Mouse (Mus musculus) monocyte, adult 2 months (primary cell): Measurements from ENCODE around the gene Synpo2l.
A peak's percentile ranks its signal among the peaks of the same experiment; 100 is the strongest.

Experiments used
- DNase-seq, 2 experiments: peaks; one replicate each; pipeline ENCODE4 v3.0.0; 2022; ENCODE audit warnings: low spot score in 2 of 2, low read depth in 1 of 2

Synpo2l gene

DNA sequence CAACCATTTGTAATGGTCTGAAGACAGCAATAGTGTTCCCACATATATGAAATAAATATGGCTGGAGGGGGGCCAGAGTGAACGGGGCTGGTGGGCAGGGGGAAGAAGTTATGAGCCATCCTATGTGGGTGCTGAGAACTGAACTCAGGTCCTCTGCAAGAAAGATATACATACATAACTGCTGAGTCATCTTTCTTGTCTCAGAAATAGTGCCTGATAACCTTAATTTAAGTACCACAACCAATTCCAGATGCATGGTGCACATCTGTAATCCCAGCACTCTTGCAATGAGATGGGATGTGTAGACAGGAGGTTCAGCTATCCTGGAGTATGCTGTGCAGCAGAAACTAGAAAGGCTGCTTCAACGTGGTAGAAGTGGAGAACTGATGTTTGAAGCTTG, 13.6 kb upstream of the Synpo2l start:
- DNase-seq: no peak

DNA sequence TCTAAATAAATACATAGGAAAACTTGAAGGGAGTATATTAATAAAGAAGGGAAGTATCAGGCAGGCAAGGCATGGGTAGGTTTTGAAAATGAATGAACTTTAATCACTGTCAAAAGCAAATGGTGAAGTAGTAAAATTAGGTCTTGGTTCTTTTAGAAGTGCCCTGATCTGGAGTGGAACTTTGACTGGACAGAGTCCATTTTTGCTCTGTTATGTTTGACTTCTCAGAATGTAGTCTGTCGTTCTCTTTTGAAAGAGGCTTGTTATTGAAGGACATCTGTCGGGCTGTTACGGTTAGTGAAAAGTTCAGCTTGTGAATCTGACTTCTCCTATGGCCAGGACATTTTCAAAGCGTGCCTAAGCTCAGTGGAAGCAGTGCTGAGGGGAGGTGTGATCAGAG, 9.8 kb upstream of the Synpo2l start:
- no peak for DNase-seq

- DNase-seq: peak; percentile 93 to 94
Measured at GRCm38 (mm10) chr14:20674064-20674833, 6.1 kb upstream of the Synpo2l start, which contains the start of gene Sec24c. TSS of gene Sec24c (plus strand) at chr14:20674308.

DNA sequence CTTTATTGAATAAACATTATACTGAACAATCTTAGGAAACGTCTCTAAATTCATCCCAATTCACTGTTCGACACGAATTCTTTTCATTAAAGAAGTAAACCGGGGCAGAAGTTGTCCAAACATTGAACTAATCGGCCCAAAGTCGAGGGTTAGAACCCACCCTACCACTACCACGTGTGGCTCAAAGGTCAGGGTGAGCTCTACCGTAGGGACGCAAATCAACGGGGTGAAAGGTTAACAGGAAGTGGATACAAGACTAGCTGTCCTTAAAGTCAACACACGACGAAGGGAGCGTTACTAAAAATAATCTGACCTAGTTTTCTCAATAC, 5.5 kb upstream of the Synpo2l start:
- no peak for DNase-seq

- no peak for DNase-seq
Measured at GRCm38 (mm10) chr14:20672990-20673389, 4.8 kb upstream of the Synpo2l start.

DNA sequence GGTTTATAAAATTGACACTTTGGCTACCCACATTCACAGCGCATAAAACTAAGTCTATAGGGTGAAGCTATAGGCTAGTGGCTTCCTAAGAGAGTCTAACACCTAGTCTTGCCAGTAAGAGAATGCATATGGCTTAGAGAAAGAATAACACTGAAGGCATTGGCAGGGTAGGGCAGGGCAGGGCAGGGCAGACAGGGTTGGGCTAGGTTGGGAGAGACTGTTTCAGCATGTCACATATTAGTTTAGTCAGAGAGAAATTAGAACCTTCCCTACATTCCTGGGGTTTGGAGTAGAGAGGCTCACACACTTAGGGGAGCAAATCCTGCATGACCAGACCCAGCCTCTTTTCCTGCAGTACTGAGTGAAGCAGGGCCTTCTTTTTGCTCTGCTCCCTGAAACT, 685 bp downstream of the Synpo2l start:
- no peak for DNase-seq

- no peak for DNase-seq
Measured at GRCm38 (mm10) chr14:20664436-20664835, 3.7 kb downstream of the Synpo2l start.

GRCm38 (mm10) chr14:20663601-20664000, 4.6 kb downstream of the Synpo2l start:
- no peak for DNase-seq

DNA sequence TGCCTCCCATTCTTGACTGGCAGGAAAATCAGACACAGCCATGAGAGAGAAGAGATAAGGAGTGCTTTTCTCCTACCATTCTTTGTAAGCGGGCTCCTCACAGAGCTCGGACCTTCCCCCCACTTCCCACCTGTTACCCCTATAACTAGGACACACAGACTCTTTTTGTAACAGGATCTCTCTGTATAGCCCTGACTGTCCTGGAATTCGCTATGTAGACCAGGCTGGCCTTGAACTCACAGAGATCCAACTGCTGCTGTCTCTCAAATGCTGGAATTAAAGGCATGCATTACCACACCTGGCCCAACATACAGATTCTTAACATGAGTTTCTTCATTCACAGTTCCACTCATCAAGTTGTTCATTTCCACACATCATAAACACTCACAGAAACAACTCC, 5.4 kb downstream of the Synpo2l start:
- DNase-seq: no peak

DNA sequence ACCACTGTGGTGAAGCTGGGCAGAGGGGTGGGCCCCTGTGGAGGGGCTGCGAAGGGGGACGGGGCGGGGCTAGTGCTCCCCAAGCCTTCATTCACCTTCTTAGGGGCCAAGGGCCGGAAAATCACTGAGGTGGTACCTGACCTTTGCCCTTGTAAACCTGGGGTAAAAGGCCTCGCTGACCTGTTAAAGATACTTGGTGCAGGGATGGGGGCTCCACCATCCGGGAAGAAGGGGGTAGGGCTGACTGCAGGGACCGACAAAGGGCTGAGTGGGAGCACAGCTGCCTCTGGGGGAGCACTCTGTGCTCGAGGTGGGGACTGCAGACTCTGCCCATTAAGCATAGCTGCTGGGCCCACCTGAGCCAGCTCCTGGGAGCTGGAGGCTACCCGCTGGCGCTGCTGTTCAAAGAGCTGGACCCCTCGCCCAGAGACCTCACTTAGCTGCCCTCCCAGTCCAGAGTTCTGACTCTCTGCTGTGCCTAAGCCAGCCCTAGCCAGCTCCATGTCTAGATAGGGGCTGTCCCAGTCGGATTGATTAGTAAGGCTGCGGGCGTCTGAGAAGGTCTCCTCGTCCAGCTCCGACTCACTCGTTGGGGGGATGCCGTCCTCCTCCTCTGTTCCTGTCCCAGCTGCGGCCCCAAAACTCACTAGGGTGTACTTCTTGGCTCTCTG, 6.4 kb downstream of the Synpo2l start:
- no peak for DNase-seq

GRCm38 (mm10) chr14:20660827-20661660, 7.1 kb downstream of the Synpo2l start:
- peak; percentile 78 to 79 for DNase-seq

DNA sequence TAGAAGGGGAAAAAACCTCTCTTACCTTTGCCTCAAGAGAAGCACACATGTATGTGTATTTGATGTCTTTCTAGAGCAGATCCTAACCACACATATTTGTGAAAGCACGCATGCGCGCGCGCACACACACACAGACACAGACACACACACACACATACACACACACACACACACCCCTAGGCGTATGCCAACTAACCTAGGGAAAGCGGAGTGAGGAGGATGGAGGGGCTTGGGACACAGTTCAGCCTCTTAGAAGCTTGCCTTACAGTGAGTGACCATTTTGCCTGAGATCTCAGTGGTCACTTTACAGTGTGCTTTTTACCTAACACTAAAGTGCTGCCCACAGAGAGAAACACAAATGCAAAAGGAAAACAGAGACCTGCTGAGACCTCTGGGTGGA, 8.5 kb downstream of the Synpo2l start:
- no peak for DNase-seq

DNA sequence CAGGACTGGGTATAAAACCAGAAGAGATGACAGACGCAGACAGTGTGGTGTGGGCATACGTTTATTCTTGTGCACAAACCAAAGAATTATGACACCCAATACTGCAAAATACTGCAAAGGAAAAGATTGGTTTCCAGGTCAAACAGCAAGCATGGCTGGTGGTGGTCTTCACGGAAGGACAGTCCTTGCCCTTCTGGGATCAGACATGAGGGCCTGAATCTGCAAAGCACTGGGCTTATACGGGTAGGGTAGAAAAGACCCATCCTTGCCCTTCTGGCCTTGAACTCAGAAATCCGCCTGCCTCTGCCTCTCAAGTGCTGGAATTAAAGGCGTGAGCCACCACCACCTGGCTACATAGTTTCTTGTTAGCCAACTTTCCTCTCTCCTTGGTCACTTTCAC, 9.3 kb downstream of the Synpo2l start:
- no peak for DNase-seq

GRCm38 (mm10) chr14:20658326-20658725, 9.8 kb downstream of the Synpo2l start:
- DNase-seq: no peak

GRCm38 (mm10) chr14:20656361-20656760, 11.8 kb downstream of the Synpo2l start, which contains the start of gene Myoz1:
TSS of gene Myoz1 (minus strand) at chr14:20656540.
- DNase-seq: no peak

GRCm38 (mm10) chr14:20655731-20656130, 12.4 kb downstream of the Synpo2l start:
- no peak for DNase-seq

- no peak for DNase-seq
Measured at GRCm38 (mm10) chr14:20654690-20655421, 13.3 kb downstream of the Synpo2l start.

DNA sequence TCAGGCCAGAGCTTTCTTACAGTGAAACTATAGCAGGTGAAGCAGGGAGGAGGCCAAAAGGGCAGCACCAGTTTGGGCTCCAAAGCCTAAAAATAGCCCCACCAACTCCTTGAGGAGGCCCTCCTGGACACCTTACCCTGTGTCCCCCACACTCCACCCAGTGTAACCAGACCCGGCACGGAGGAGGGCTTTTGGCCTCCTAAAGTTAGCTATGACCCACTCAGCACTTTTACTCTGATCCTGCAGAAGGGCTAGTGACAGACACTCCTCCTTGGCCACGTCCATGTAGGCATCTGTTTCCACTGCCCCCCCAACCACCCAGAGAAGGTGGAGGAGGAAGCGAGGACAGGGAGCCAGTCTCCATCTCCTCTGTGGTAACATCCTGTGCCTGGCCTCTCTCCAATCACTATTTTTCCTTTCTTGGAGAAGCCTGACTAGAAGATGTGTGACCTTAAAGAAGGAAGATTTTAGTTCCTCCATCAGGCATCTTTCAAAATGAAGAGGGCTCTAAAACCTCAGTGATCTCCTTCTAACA, 16.4 kb downstream of the Synpo2l start:
- no peak for DNase-seq

DNA sequence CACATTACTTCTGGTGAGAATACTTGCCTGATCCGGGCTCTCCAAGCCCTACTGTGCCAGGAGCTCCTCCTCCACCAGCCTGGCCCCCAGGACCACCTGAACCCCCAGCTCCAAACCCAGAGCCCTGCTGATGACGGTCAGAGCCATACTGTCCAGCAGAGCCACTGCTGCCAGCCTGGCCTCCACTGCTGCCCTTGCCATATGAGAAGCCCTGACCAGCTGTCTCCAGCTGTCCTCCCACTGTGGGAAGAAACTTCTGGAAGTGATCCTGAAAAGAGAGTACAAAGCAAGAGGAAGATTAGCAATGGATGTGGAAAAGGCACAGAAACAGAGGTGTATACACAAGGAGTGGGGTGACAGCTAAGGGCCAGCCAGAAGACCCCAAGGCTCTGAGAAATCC, 17.2 kb downstream of the Synpo2l start:
- DNase-seq: no peak

DNA sequence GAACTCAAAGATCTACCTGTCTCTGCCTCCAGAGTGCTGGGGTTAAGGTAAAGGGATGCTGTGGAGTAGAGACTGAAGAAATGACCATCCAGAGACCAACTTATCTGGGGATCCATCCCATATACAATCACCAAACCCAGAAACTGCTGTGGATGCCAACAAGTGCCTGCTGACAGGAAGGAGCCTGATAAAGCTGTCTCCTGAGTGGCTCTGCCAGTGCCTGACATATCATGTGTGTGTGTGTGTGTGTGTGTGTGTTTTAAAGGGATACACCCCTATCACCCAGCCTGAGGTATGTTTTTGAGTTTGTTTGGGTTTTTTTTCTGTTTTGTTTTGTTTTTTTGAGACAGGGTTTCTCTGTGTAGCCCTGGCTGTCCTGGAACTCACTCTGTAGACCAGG, 21.8 kb downstream of the Synpo2l start:
- no peak for DNase-seq

- DNase-seq: no peak
Measured at GRCm38 (mm10) chr14:20645547-20645946, 22.6 kb downstream of the Synpo2l start.
